In the genomic region with DNA sequence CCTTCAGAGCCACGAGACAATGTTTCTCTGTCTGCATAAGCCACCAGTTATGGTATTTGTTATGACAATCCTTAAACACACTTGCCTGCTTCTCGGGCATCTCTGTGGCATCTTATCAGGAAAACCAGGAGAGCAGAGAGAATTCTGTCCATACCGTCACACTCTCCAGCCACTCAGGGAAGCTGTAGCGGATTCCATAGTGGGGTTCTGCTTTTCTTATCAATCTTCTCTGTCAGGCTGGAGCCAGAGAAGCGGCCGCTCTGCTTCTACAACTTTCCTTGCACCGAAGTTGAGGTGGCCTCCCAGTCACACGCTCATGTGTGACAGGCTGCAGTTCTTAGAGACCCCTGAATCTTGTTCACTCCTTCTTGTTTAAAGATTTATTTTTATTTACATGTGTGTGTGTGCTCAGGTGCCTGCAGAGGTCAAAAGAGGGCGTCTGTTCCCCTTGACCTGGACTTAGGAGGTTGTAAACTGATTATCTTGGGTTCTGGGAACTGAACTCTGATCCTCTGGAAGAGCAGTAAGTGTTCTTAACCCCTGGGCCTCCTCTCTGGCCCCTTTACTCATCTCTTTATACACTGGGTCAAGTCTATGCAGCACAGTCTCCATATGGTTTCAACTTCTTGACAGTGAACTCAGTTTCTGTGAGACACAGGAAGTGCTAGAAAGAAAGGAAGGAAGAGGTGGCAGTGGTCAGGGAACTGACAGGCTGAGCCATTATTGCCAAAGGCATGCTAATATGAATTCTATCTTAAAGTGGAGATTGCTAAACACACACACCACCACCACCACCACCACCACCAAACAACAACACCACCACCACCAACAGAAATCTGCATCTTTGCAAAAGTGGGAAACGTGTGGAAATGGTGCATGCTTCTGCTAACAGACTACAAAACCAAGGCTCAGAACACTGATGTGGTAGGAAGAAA, we compare ENCODE assay signal across 25 mouse cellular contexts. TPM values are rescaled to one million over a fixed set of nuclear protein-coding genes. Genes with fewer than 3 reads are reported as not detected.
A peak's percentile ranks its signal among the peaks of the same experiment; 100 is the strongest.
DNase-seq lines count a peak whose midpoint lies in the region; ATAC-seq and TF ChIP-seq lines count a peak whose summit lies in the region.
"Had no signal": no experiment of that assay in that cellular context is flagged by ENCODE, and none has a peak within 500 bp of the region (broad histone marks: within the 10 kb centered on the region; RNA-seq: fewer than 3 reads in every experiment).

No protein-coding gene starts in this region.

- H3K9ac ChIP-seq in heart, embryonic 15.5 days = peak overlapping the region; percentile 23; the same call in 1 of the 2 replicates
- H3K9ac ChIP-seq in intestine, postnatal 0 days (ENCODE audit: low read depth, low read length) = no peak overlapping the region
- H3K9ac ChIP-seq: embryonic facial prominence, embryonic 13.5 days; hindbrain, embryonic 13.5 days; kidney, embryonic 15.5 days; limb, embryonic 12.5 days; liver, postnatal 0 days; midbrain, embryonic 13.5 days; neural tube, embryonic 13.5 days had no signal

- no peaks in the 10 kb centered on the region; the same call in 1 of the 2 replicates for H3K36me3 ChIP-seq in heart, embryonic 10.5 days
- no peaks in the 10 kb centered on the region for H3K36me3 ChIP-seq in heart, embryonic 15.5 days
- H3K36me3 ChIP-seq in intestine, postnatal 0 days (ENCODE audit: control insufficient read depth, insufficient read depth) = no peaks in the 10 kb centered on the region
- H3K36me3 ChIP-seq: embryonic facial prominence, embryonic 13.5 days; hindbrain, embryonic 13.5 days; kidney, embryonic 15.5 days; limb, embryonic 12.5 days; midbrain, embryonic 13.5 days; neural tube, embryonic 13.5 days had no signal

- DNase-seq in heart, embryonic 10.5 days (ENCODE audit: low spot score) = no peak
- no peak for DNase-seq in heart, postnatal 10 days
- no peak for DNase-seq in heart, postnatal 4 days
- DNase-seq in 416B (ENCODE audit: low read depth) = peak; percentile 85
- no peak for DNase-seq in urinary bladder, adult 2 months (ENCODE audit: low spot score)
- DNase-seq in c-Kit-positive CD71-positive TER-119-positive erythroid progenitor cells, embryonic 14.5 days (ENCODE audit: low spot score) = no peak
- DNase-seq: adrenal gland, postnatal 14 days; cerebellum, adult 11-12 months; cerebellum, adult 9-11 months; gastrocnemius, postnatal 10 days; kidney, adult 18-20 months; liver, postnatal 0 days; lung, postnatal 36 days; thymus, postnatal 4 days had no signal

- 16% methylated on average over 10 of the region's 10 CpGs for WGBS in heart, embryonic 10.5 days
- WGBS in heart, embryonic 15.5 days = 26% methylated on average over 10 of the region's 10 CpGs
- 38% methylated on average over 10 of the region's 10 CpGs for WGBS in intestine, postnatal 0 days

- H3K9me3 ChIP-seq in heart, embryonic 10.5 days = peaks cover 8% of the 10 kb centered on the region
- H3K9me3 ChIP-seq in heart, embryonic 15.5 days (replicated peaks) = no peaks in the 10 kb centered on the region
- no peaks in the 10 kb centered on the region for H3K9me3 ChIP-seq in intestine, postnatal 0 days (ENCODE audit: control insufficient read depth)
- H3K9me3 ChIP-seq: embryonic facial prominence, embryonic 13.5 days; hindbrain, embryonic 13.5 days; kidney, embryonic 15.5 days had no signal

- peak overlapping the region; percentile 86 for H3K27ac ChIP-seq in heart, embryonic 10.5 days
- H3K27ac ChIP-seq in heart, embryonic 15.5 days = peak overlapping the region; percentile 77
- H3K27ac ChIP-seq in intestine, postnatal 0 days (ENCODE audit: low read depth, low read length) = no peak overlapping the region; the same call in 1 of the 2 replicates
- H3K27ac ChIP-seq: embryonic facial prominence, embryonic 13.5 days; hindbrain, embryonic 13.5 days; kidney, embryonic 15.5 days; left cerebral cortex, adult 2 months; limb, embryonic 12.5 days; midbrain, embryonic 13.5 days; neural tube, embryonic 13.5 days had no signal

- H3K4me3 ChIP-seq in heart, embryonic 10.5 days = no peak overlapping the region
- H3K4me3 ChIP-seq in heart, embryonic 15.5 days = no peak overlapping the region
- H3K4me3 ChIP-seq in intestine, postnatal 0 days (ENCODE audit: low read depth, low read length) = no peak overlapping the region
- H3K4me3 ChIP-seq: embryonic facial prominence, embryonic 13.5 days; erythroblast, embryonic 14.5 days; hindbrain, embryonic 13.5 days; kidney, embryonic 15.5 days; left cerebral cortex, adult 2 months; limb, embryonic 12.5 days; midbrain, embryonic 13.5 days; neural tube, embryonic 13.5 days had no signal

- no peak for TF ChIP-seq CTCF in intestine, postnatal 0 days (IDR thresholded peaks at IDR 0.05; ENCODE audit: low read depth)

- peaks cover 55% of the 10 kb centered on the region for H3K4me1 ChIP-seq in heart, embryonic 10.5 days
- H3K4me1 ChIP-seq in heart, embryonic 15.5 days (replicated peaks) = peaks cover 53% of the 10 kb centered on the region
- no peaks in the 10 kb centered on the region for H3K4me1 ChIP-seq in intestine, postnatal 0 days (replicated peaks; ENCODE audit: control insufficient read depth, insufficient read depth, low read length)
- H3K4me1 ChIP-seq: embryonic facial prominence, embryonic 13.5 days; hindbrain, embryonic 13.5 days; kidney, embryonic 15.5 days; limb, embryonic 12.5 days; midbrain, embryonic 13.5 days; neural tube, embryonic 13.5 days had no signal

- no peak for ATAC-seq in heart, embryonic 15.5 days (replicated peaks; ENCODE audit: insufficient number of reproducible peaks, insufficient read depth, low FRiP score, low read depth)
- ATAC-seq in intestine, postnatal 0 days = peak; percentile 68
- ATAC-seq: forebrain, embryonic 16.5 days; liver, postnatal 0 days; midbrain, embryonic 13.5 days had no signal

- H3K4me2 ChIP-seq in heart, embryonic 15.5 days = no peak overlapping the region
- H3K4me2 ChIP-seq in intestine, postnatal 0 days (replicated peaks; ENCODE audit: low read depth) = 0 out of 2 replicates have a peak overlapping the region, but pooled peaks have one; percentile 17
- H3K4me2 ChIP-seq: embryonic facial prominence, embryonic 13.5 days; hindbrain, embryonic 13.5 days; kidney, embryonic 15.5 days; limb, embryonic 12.5 days; midbrain, embryonic 13.5 days; neural tube, embryonic 13.5 days had no signal

- no peaks in the 10 kb centered on the region for H3K27me3 ChIP-seq in heart, embryonic 10.5 days (ENCODE audit: insufficient read depth, poor library complexity, severe bottlenecking)
- no peaks in the 10 kb centered on the region for H3K27me3 ChIP-seq in heart, embryonic 15.5 days
- no peaks in the 10 kb centered on the region for H3K27me3 ChIP-seq in intestine, postnatal 0 days (replicated peaks; ENCODE audit: control insufficient read depth, insufficient read depth, low read length)
- H3K27me3 ChIP-seq: embryonic facial prominence, embryonic 13.5 days; hindbrain, embryonic 13.5 days; kidney, embryonic 15.5 days; limb, embryonic 12.5 days; midbrain, embryonic 13.5 days; neural tube, embryonic 13.5 days had no signal

- intact Hi-C loops in heart, postnatal 10 days (cut with DNase I) = no loop called here

RNA-seq across cellular contexts. Expression of a gene that starts 35.8 kb away (rescaled TPM):
- 38.3 and 46.9 TPM in 2 replicates for polyA plus RNA-seq in heart, embryonic 10.5 days (2016; fragmentation: Nextera tagmentation; extraction: Ambion mirVana)
- 10 to 100 TPM; 23.4 to 27.1 TPM for total RNA-seq in heart, postnatal 10 days (2021)
- 32.8 and 38.6 TPM in 2 replicates for polyA plus RNA-seq in heart, embryonic 15.5 days (2015; fragmentation: Nextera tagmentation; extraction: Ambion mirVana)
- 10 to 100 TPM; 25.4 to 25.5 TPM for total RNA-seq in heart, postnatal 4 days (2021)
- 58.7 and 61.9 TPM in 2 replicates for polyA plus RNA-seq in intestine, postnatal 0 days (2015; fragmentation: Nextera tagmentation; extraction: Ambion mirVana)
- 19.6 and 29.0 TPM in 2 replicates for polyA plus RNA-seq in urinary bladder, adult 2 months (2012; rRNA removed)

RNA-seq across cellular contexts. Expression of a gene that starts 36.1 kb away (rescaled TPM):
- polyA plus RNA-seq in heart, embryonic 10.5 days (2016; fragmentation: Nextera tagmentation; extraction: Ambion mirVana) = 123 and 129 TPM in 2 replicates
- 10 to 100 TPM; 53.8 to 59.7 TPM for total RNA-seq in heart, postnatal 10 days (2021)
- polyA plus RNA-seq in heart, embryonic 15.5 days (2015; fragmentation: Nextera tagmentation; extraction: Ambion mirVana) = 135 and 140 TPM in 2 replicates
- total RNA-seq in heart, postnatal 4 days (2021) = 10 to 100 TPM; 64.0 to 67.8 TPM
- 87.5 and 87.6 TPM in 2 replicates for polyA plus RNA-seq in intestine, postnatal 0 days (2015; fragmentation: Nextera tagmentation; extraction: Ambion mirVana)
- 77.1 and 98.5 TPM in 2 replicates for polyA plus RNA-seq in urinary bladder, adult 2 months (2012; rRNA removed)

RNA-seq across cellular contexts. Expression of a gene that starts 46.4 kb away (rescaled TPM):
- polyA plus RNA-seq in heart, embryonic 10.5 days (2016; fragmentation: Nextera tagmentation; extraction: Ambion mirVana) = 31.7 and 40.6 TPM in 2 replicates
- 10 to 100 TPM; 18.7 to 19.1 TPM for total RNA-seq in heart, postnatal 10 days (2021)
- polyA plus RNA-seq in heart, embryonic 15.5 days (2015; fragmentation: Nextera tagmentation; extraction: Ambion mirVana) = 28.5 and 32.0 TPM in 2 replicates
- total RNA-seq in heart, postnatal 4 days (2021) = 10 to 100 TPM; 25.4 to 29.1 TPM
- polyA plus RNA-seq in intestine, postnatal 0 days (2015; fragmentation: Nextera tagmentation; extraction: Ambion mirVana) = 11.6 and 13.4 TPM in 2 replicates
- 14.2 and 15.7 TPM in 2 replicates for polyA plus RNA-seq in urinary bladder, adult 2 months (2012; rRNA removed)
